Mouse (Mus musculus) forebrain, embryonic 10.5 days (tissue): ENCODE data around the gene Leng9. TPM values are rescaled to one million over a fixed set of nuclear protein-coding genes. Genes with fewer than 3 reads are reported as not detected.
"Not testable (repeated sequence)": the region's sequence is repeated elsewhere in the genome, so short reads cannot be mapped to it uniquely, and the experiment has no call there.

ENCODE experiments used
- DNase-seq: peaks from one replicate; pipeline ENCODE4 v3.0.0-alpha.2; 2017; ENCODE audit warnings: low spot score; ENCODE audit errors: extremely low spot score
- H3K27ac ChIP-seq: fragments of 300-500 bp; sonication (generic); 2 replicates; pipeline ENCODE4 v1.5.1; 2016; ENCODE audit warnings: mild to moderate bottlenecking
- H3K27me3 ChIP-seq: fragments of 300-500 bp; sonication (generic); 2 replicates; pipeline ENCODE4 v1.6.1; 2016; ENCODE audit warnings: mild to moderate bottlenecking; ENCODE audit not compliant: poor library complexity, severe bottlenecking
- H3K36me3 ChIP-seq: fragments of 300-500 bp; sonication (generic); replicated peaks from 2 replicates; pipeline ENCODE4 v1.6.1; 2016; ENCODE audit warnings: mild to moderate bottlenecking, moderate library complexity
- H3K4me1 ChIP-seq: fragments of 300-500 bp; sonication (generic); 2 replicates; pipeline ENCODE4 v1.6.1; 2016
- H3K4me3 ChIP-seq: fragments of 300-500 bp; sonication (generic); 2 replicates; pipeline ENCODE4 v1.5.1; 2016; ENCODE audit warnings: mild to moderate bottlenecking, moderate library complexity
- H3K9me3 ChIP-seq: fragments of 300-500 bp; sonication (generic); 2 replicates; pipeline ENCODE4 v1.6.1; 2016; ENCODE audit warnings: mild to moderate bottlenecking, moderate library complexity
- WGBS: fragments of 180-500 bp; shearing (Covaris S2); methylation state at CpG from one replicate; pipeline ENCODE4 v1.1.7; 2016; 5-methylcytosine and 5-hydroxymethylcytosine counted together
- polyA plus RNA-seq: library from polyadenylated mRNA; unstranded; fragments of >200 nt; fragmentation: Nextera tagmentation; extraction: Ambion mirVana; gene quantifications from 2 replicates; pipeline ENCODE4 v1.2.1, GENCODE M21; 2016

Gene Leng9
- polyA plus RNA-seq, result 1.7 and 1.8 TPM in 2 replicates

- DNase-seq, result peak; percentile 34
- Histone ChIP-seq H3K27ac (peak within 1 kb of the TSS; percentile 84), H3K4me3 (peak within 1 kb of the TSS; percentile 75), H3K36me3 (peaks cover 35% of the 10 kb centered on the region), H3K27me3 (peaks cover 30% of the 10 kb centered on the region), H3K4me1 (peaks cover 35% of the 10 kb centered on the region), H3K9me3 (0 out of 2 replicates have a peak, but pooled peaks cover 3% of the 10 kb centered on the region)
- WGBS, result 2% methylated on average over 14 of the region's 14 CpGs
Observed at GRCm38 (mm10) chr7:4150059-4150541, at the start of gene Leng9. Leng9 (minus strand) TSS chr7:4150374.

DNA sequence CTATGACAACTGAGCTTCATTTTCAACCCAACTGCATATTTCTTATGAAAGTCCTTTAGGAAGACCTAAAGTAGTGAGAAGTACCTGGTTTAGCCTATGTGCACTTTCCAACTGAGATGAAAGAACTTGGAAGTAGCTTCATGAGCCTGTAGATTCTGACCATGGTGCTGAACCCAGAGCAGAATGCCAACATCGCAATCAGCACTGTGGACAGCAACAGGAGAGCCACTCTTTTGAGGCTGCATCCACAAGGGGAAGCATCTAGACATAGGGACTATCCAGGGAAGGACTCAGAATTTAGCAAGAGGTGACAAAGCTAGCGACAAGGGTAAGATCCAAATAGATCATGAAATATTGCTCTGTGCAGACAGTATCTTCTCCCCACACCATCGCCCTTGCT lies 28.3 kb upstream of the Leng9 start:
- Histone ChIP-seq H3K36me3 (no peaks in the 10 kb centered on the region), H3K4me1 (no peaks in the 10 kb centered on the region), H3K27me3 (no peaks in the 10 kb centered on the region), H3K27ac (no peak overlapping the region), H3K9me3 (no peaks in the 10 kb centered on the region), H3K4me3 (no peak overlapping the region)
- WGBS, result 45% methylated on average over 3 of the region's 3 CpGs
- DNase-seq, result no peak

- H3K36me3 ChIP-seq, result no peaks in the 10 kb centered on the region
Observed at GRCm38 (mm10) chr7:4170193-4170938, 20.2 kb upstream of the Leng9 start.

DNA sequence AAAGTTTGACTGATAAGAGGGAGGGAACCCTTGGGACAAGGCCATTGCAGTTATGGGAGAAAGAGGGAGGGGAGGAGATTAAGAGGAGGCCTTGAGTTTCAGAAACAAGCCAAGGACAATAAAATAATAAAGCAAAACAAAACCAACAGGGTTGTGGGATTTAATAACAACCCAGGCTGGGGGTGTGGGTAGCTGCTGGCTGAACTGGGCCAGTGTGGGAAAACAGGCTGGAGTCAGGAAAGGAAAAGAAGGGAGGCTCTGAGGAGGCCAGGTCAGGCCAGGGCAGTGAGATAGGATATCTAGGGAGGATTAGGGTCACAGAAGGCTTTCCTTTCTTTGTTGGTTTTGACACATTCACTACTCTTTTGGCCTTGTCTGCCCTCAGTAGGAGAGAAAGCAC lies 16.9 kb upstream of the Leng9 start:
- H3K27ac ChIP-seq, result no peak overlapping the region
- DNase-seq, result no peak
- H3K27me3 ChIP-seq, result no peaks in the 10 kb centered on the region
- peaks cover 33% of the 10 kb centered on the region for H3K4me1 ChIP-seq
- H3K9me3 ChIP-seq, result no peaks in the 10 kb centered on the region
- H3K36me3 ChIP-seq, result no peaks in the 10 kb centered on the region
- no peak overlapping the region for H3K4me3 ChIP-seq

More at GRCm38 (mm10) chr7:4170193-4170938, 20.2 kb upstream of the Leng9 start:
- DNase-seq, result no peak
- Histone ChIP-seq H3K4me1 (peaks cover 5% of the 10 kb centered on the region), H3K4me3 (no peak overlapping the region), H3K27ac (no peak overlapping the region), H3K9me3 (no peaks in the 10 kb centered on the region), H3K27me3 (no peaks in the 10 kb centered on the region)
- WGBS, result 84% methylated on average over 6 of the region's 6 CpGs

DNA sequence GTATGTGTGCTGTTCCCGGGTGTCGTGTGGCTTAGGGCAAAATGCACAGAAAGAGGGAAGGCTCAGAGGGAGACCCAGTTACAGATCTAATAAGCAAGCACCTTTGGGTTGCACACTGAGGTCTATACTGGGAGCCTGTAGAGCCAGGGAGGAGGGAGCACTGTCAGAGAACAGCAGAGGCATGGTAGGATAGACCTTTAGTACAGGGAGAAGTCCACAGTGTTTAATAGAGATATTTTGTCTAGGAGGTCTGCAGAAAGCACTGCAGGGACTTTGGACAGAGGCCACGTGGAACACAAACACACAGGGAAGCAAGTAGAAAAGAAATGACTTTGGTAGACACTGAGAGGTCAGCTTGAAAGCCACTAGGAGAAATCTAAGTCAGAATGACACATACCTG lies 15.1 kb upstream of the Leng9 start:
- H3K27ac ChIP-seq, result peak overlapping the region; percentile 80
- DNase-seq, result no peak

GRCm38 (mm10) chr7:4164090-4164910 lies 14.1 kb upstream of the Leng9 start, which contains the start of gene Cdc42ep5:
Cdc42ep5 (minus strand) TSS chr7:4164860.
- Histone ChIP-seq H3K4me3 (peak within 1 kb of the TSS; percentile 57), H3K27me3 (no peaks in the 10 kb centered on the region), H3K27ac (peak within 1 kb of the TSS; percentile 80), H3K36me3 (no peaks in the 10 kb centered on the region), H3K4me1 (peaks cover 33% of the 10 kb centered on the region), H3K9me3 (no peaks in the 10 kb centered on the region)
- under 1% methylated on average over 19 of the region's 20 CpGs for WGBS
- DNase-seq, result peak; percentile 64

More for the DNA sequence above, 15.1 kb upstream of the Leng9 start:
- peak overlapping the region; percentile 57; the same call in 1 of the 2 replicates for H3K4me3 ChIP-seq
- no peaks in the 10 kb centered on the region for H3K27me3 ChIP-seq
- 20% methylated on average over 3 of the region's 3 CpGs for WGBS
- no peaks in the 10 kb centered on the region for H3K9me3 ChIP-seq
- peaks cover 33% of the 10 kb centered on the region for H3K4me1 ChIP-seq
- H3K36me3 ChIP-seq, result no peaks in the 10 kb centered on the region

GRCm38 (mm10) chr7:4163571-4164072 lies 13.4 kb upstream of the Leng9 start:
- Histone ChIP-seq H3K27ac (peak overlapping the region; percentile 80), H3K36me3 (no peaks in the 10 kb centered on the region), H3K9me3 (no peaks in the 10 kb centered on the region), H3K27me3 (no peaks in the 10 kb centered on the region), H3K4me3 (peak overlapping the region; percentile 57), H3K4me1 (peaks cover 33% of the 10 kb centered on the region)
- 2% methylated on average over 11 of the region's 11 CpGs for WGBS
- DNase-seq, result no peak

DNA sequence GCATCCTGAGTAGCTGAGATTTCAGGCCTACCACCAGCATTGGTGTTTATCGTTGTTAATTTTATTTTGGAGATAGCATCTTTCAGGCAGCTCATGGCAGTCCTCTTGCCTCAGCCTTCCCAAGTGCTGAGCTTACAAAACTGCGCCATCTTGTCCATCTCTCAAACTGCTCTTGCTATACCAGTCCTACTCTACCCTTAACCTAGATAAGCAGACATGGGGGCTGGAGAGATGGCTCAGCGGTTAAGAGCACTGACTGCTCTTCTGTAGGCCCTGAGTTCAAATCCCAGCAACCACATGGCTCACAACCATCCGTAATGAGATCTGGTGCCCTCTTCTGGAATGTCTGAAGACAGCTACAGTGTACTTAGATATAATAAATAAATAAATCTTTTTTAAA lies 11.4 kb upstream of the Leng9 start:
- H3K27ac ChIP-seq, DNase-seq, H3K9me3 ChIP-seq, H3K27me3 ChIP-seq, H3K4me3 ChIP-seq, H3K36me3 ChIP-seq: not testable (repeated sequence)
- H3K4me1 ChIP-seq, result peaks cover 29% of the 10 kb centered on the region
- 94% methylated on average over 4 of the region's 4 CpGs for WGBS

GRCm38 (mm10) chr7:4154976-4155375 lies 4.8 kb upstream of the Leng9 start:
- WGBS, result 40% methylated on average over 4 of the region's 4 CpGs
- no peak for DNase-seq
- H3K9me3 ChIP-seq, result 0 out of 2 replicates have a peak, but pooled peaks cover 3% of the 10 kb centered on the region
- H3K27ac ChIP-seq, result no peak overlapping the region
- peaks cover 29% of the 10 kb centered on the region for H3K27me3 ChIP-seq
- H3K36me3 ChIP-seq, result no peaks in the 10 kb centered on the region
- peaks cover 19% of the 10 kb centered on the region for H3K4me1 ChIP-seq
- H3K4me3 ChIP-seq, result no peak overlapping the region

DNA sequence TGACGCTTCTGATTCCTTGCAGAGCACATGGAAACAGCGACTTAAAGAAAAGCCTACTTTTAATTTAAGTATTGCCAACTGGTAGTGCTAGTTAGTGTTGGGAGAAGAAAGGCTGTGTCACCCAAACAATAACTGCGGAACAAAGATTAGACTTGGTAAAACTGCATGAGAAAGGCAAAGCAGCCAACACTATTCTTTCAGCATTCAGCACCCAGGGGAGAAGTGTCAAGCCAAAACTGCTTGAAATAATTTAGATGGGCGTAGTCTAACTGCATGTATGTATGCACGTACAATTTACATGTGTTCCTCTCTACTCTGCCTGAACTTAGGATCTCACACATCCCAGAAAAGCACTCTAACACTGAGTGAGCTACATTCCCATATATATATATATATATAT lies 4.2 kb upstream of the Leng9 start:
- peaks cover 23% of the 10 kb centered on the region for H3K4me1 ChIP-seq
- peaks cover 30% of the 10 kb centered on the region for H3K27me3 ChIP-seq
- no peaks in the 10 kb centered on the region for H3K36me3 ChIP-seq
- no peak for DNase-seq
- H3K4me3 ChIP-seq, result no peak overlapping the region
- WGBS, result 79% methylated on average over 5 of the region's 5 CpGs
- H3K27ac ChIP-seq, result no peak overlapping the region
- H3K9me3 ChIP-seq, result 0 out of 2 replicates have a peak, but pooled peaks cover 3% of the 10 kb centered on the region

DNA sequence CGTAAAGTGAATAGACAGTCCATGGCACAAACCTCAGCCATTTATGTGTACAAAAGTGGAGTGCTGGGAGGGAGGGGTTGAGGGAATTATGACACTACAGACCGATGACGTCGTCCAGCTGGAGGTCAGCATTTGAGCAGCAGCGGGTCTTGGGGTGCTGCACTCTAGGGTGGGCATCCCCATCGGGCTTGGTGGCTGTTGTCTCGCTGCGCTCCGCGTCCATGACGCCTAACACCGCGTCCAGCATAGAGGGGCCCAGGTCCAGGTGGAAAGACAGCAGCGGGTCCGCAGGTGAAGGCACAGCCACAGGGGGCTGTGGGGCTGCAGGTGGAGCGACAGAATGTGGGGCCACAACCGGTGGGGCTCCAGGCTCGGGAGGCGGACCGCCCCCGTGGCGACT lies 1.1 kb upstream of the Leng9 start:
- Histone ChIP-seq H3K27ac (no peak overlapping the region), H3K4me3 (peak overlapping the region; percentile 75), H3K36me3 (peaks cover 23% of the 10 kb centered on the region), H3K27me3 (peaks cover 30% of the 10 kb centered on the region), H3K9me3 (0 out of 2 replicates have a peak, but pooled peaks cover 3% of the 10 kb centered on the region), H3K4me1 (peaks cover 35% of the 10 kb centered on the region)
- 20% methylated on average over 22 of the region's 22 CpGs for WGBS
- no peak for DNase-seq

GRCm38 (mm10) chr7:4150811-4151221 lies 642 bp upstream of the Leng9 start:
- peaks cover 28% of the 10 kb centered on the region for H3K36me3 ChIP-seq
- H3K9me3 ChIP-seq, result 0 out of 2 replicates have a peak, but pooled peaks cover 3% of the 10 kb centered on the region
- H3K4me1 ChIP-seq, result peaks cover 35% of the 10 kb centered on the region
- no peak overlapping the region for H3K27ac ChIP-seq
- H3K27me3 ChIP-seq, result peaks cover 30% of the 10 kb centered on the region
- 9% methylated on average over 14 of the region's 14 CpGs for WGBS
- H3K4me3 ChIP-seq, result peak overlapping the region; percentile 75
- no peak for DNase-seq
